Mouse (Mus musculus) heart, postnatal 0 days (tissue): ENCODE measurements around the gene Rapgef5. TPM values are rescaled to one million over a fixed set of nuclear protein-coding genes. Genes with fewer than 3 reads are reported as not detected.
A peak's percentile ranks its signal among the peaks of the same experiment; 100 is the strongest.

ENCODE experiments used
- ATAC-seq: fragments of 200-750 bp; cut with Nextera tagmentation; 2 replicates; pipeline ENCODE4 v1.8.0; 2017; ENCODE audit warnings: low read depth, moderate number of reproducible peaks, moderate library complexity; ENCODE audit not compliant: insufficient read depth
- DNase-seq: peaks from one replicate; pipeline ENCODE4 v3.0.0-alpha.2; 2016; ENCODE audit warnings: low spot score
- H3K27ac ChIP-seq: fragments of 300-500 bp; sonication (generic); 2 replicates; pipeline ENCODE4 v1.5.1; 2014; ENCODE audit warnings: low read depth, mild to moderate bottlenecking
- H3K27me3 ChIP-seq: fragments of 300-500 bp; sonication (generic); 2 replicates; pipeline ENCODE4 v1.6.1; 2014; ENCODE audit warnings: low read length, mixed read lengths; ENCODE audit not compliant: control insufficient read depth, insufficient read depth
- H3K36me3 ChIP-seq: fragments of 300-500 bp; sonication (generic); replicated peaks from 2 replicates; pipeline ENCODE4 v1.6.1; 2014; ENCODE audit warnings: low read length, mixed read lengths; ENCODE audit not compliant: control insufficient read depth, insufficient read depth
- H3K4me1 ChIP-seq: fragments of 300-500 bp; sonication (generic); 2 replicates; pipeline ENCODE4 v1.6.1; 2014; ENCODE audit warnings: antibody characterized with exemption; ENCODE audit not compliant: control insufficient read depth, insufficient read depth
- H3K4me2 ChIP-seq: fragments of 300-500 bp; sonication (generic); 2 replicates; pipeline ENCODE4 v1.6.1; 2014; ENCODE audit warnings: low read depth, mild to moderate bottlenecking, low read length, moderate library complexity
- H3K4me3 ChIP-seq: fragments of 300-500 bp; sonication (generic); 2 replicates; pipeline ENCODE4 v1.5.1; 2014; ENCODE audit warnings: low read depth, low read length
- H3K9ac ChIP-seq: fragments of 300-500 bp; sonication (generic); replicated peaks from 2 replicates; pipeline ENCODE4 v1.6.1; 2014; ENCODE audit warnings: low read depth, low read length, mixed read lengths
- H3K9me3 ChIP-seq: fragments of 300-500 bp; sonication (generic); replicated peaks from 2 replicates; pipeline ENCODE4 v1.6.1; 2016; ENCODE audit warnings: low read length; ENCODE audit not compliant: control insufficient read depth
- CTCF ChIP-seq: IDR thresholded peaks from 2 replicates; pipeline ENCODE4 v1.5.1; 2016; ENCODE audit warnings: antibody characterized with exemption, control low read depth, low read depth
- EP300 ChIP-seq: IDR thresholded peaks from 2 replicates; pipeline ENCODE4 v1.6.1; 2016; ENCODE audit warnings: antibody characterized with exemption, low read depth
- WGBS: fragments of 180-500 bp; shearing (Covaris S2); extraction: QIAGEN DNeasy Blood & Tissue Kit; methylation state at CpG from one replicate; pipeline ENCODE4 v1.1.7; 2014; 5-methylcytosine and 5-hydroxymethylcytosine counted together
- polyA plus RNA-seq: library from polyadenylated mRNA; unstranded; fragments of >200 nt; fragmentation: Nextera tagmentation; extraction: Ambion mirVana; gene quantifications from 2 replicates; pipeline ENCODE4 v1.2.1, GENCODE M21; 2015
- total RNA-seq: library from RNA; depleted of rRNA; stranded (reverse); fragments of >200 nt; gene quantifications from 2 replicates; pipeline ENCODE4 v1.2.3, GENCODE M21; 2014; ENCODE audit warnings: low replicate concordance

Rapgef5 gene
- total and polyA plus RNA-seq, 2 experiments from 2014 or later = 11.1 to 30.8 TPM

- no peak overlapping the region for H3K27ac ChIP-seq
- WGBS = 68% methylated on average over 4 of the region's 4 CpGs
- H3K9me3 ChIP-seq = no peaks in the 10 kb centered on the region
- peaks cover 33% of the 10 kb centered on the region for H3K4me1 ChIP-seq
- DNase-seq (no peak), ATAC-seq (no peak)
- H3K4me2 ChIP-seq = no peak overlapping the region
- H3K9ac ChIP-seq = no peak overlapping the region
- H3K4me3 ChIP-seq = no peak overlapping the region
- no peaks in the 10 kb centered on the region for H3K27me3 ChIP-seq
- H3K36me3 ChIP-seq = no peaks in the 10 kb centered on the region
- no peak for TF ChIP-seq EP300
- TF ChIP-seq CTCF = no peak
These were observed 29.9 kb upstream of the Rapgef5 start for GRCm38 (mm10) chr12:117486118-117487057.

DNA sequence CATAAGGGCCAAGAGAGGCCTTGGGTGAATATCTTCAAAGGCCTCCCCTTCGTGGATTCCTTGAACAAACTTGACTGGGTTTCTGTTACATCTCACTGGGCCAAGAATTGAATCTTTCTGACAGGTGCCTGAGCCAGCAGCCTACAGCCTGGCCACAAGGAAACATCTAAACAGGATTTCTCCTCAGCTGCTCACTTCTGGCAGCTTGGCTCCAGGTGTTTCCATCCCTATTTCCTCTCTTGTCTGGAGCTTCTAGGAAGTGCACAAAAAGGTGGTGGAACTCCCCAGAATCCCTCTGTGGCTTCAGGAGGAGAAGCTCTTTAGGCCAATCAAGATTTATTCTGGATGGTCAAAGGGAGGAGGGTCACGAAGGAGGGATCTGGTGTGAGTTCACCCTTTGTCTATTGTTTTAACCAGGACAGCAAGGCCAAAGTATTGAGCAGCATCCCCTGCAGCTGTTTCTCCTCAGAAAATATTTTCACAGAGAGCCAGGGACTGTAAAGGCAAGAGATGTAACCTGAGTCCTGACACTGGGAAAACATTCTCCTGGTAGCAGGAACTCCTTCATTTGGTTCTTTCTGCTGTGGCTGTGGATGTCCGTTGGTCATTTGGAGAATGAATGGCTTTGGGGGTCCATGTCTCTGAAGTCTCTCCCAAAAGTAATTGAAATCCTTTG lies 19.6 kb upstream of the Rapgef5 start:
- no peak for DNase-seq
- no peak overlapping the region for H3K9ac ChIP-seq

DNA sequence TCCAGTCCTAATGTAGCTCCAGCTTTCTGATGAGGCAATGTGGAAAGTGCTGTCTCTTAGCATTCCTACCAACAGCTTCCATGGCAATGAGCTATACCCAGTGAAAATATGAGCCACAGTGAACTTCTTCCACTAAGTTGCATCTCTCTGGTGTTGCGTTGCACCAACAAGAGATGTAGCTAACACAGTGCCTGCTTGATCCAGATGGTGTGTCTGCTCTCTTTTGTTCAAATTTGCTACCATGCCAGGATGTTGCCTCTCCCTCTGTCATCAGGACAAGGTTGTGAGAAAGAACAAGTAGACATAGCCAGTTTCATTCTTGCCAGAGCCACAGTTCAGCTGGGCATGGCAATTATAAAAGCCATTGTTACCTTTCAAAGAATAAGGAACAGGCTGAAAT lies 18.9 kb upstream of the Rapgef5 start:
- no peaks in the 10 kb centered on the region for H3K9me3 ChIP-seq
- H3K27me3 ChIP-seq = no peaks in the 10 kb centered on the region
- DNase-seq (no peak), ATAC-seq (no peak)
- H3K9ac ChIP-seq = no peak overlapping the region
- no peak for TF ChIP-seq EP300
- TF ChIP-seq CTCF = no peak
- H3K4me3 ChIP-seq = no peak overlapping the region
- no peaks in the 10 kb centered on the region for H3K36me3 ChIP-seq
- H3K4me1 ChIP-seq = no peaks in the 10 kb centered on the region
- no peak overlapping the region for H3K27ac ChIP-seq
- no peak overlapping the region for H3K4me2 ChIP-seq
- WGBS = 91% methylated on average over 1 of the region's 1 CpGs

More for the DNA sequence above, 19.6 kb upstream of the Rapgef5 start:
- Histone ChIP-seq H3K9me3 (no peaks in the 10 kb centered on the region), H3K27me3 (no peaks in the 10 kb centered on the region), H3K27ac (no peak overlapping the region), H3K4me2 (no peak overlapping the region), H3K4me1 (no peaks in the 10 kb centered on the region), H3K36me3 (no peaks in the 10 kb centered on the region), H3K4me3 (no peak overlapping the region)
- no peak for ATAC-seq
- 48% methylated on average over 3 of the region's 3 CpGs for WGBS
- TF ChIP-seq EP300 (no peak), CTCF (no peak)

DNA sequence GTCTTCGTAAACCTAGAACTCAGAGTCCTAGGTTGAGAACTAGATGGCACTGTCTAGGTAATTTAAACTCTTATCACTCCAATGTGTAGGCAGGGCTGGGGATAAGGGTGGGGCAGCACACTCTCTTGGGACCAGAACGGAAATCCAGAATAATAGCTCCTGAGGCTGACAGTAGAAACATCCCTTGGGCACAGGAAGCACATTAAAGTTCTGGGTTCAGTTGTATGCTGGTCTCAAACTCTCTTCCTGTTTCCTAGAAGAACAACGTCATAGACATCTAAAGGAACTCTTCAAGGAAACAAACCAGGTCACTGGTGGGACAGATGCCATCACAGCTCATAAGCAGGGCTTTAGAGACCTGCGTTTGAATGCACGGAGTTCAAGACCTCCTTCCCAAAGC lies 17.0 kb upstream of the Rapgef5 start:
- no peaks in the 10 kb centered on the region for H3K9me3 ChIP-seq
- DNase-seq = no peak
- no peak overlapping the region for H3K27ac ChIP-seq
- ATAC-seq = no peak
- no peak overlapping the region for H3K9ac ChIP-seq
- no peak overlapping the region for H3K4me2 ChIP-seq
- H3K36me3 ChIP-seq = no peaks in the 10 kb centered on the region
- 62% methylated on average over 5 of the region's 5 CpGs for WGBS
- no peak overlapping the region for H3K4me3 ChIP-seq
- TF ChIP-seq EP300 (no peak), CTCF (no peak)
- no peaks in the 10 kb centered on the region for H3K27me3 ChIP-seq
- no peaks in the 10 kb centered on the region for H3K4me1 ChIP-seq

DNA sequence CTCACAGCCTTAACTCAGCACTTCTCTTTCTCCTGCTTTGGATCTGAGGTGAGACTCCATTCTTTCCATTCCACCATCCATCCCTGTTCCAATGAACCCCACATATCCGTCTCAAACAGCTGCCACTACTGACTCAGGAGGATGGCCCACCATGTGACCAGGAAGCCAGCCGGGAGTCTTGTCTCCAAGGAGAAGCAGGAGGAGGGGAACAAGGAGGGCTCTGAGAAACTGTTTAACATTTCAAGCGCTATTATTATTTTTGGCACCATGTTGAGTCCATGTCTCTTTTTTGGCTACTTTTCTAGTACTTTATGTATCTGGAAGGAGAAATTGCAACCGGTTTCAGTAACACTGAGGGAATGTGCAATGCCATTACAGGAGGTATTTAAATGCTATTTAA lies 15.1 kb upstream of the Rapgef5 start:
- no peaks in the 10 kb centered on the region for H3K36me3 ChIP-seq
- no peak overlapping the region for H3K4me2 ChIP-seq
- H3K27me3 ChIP-seq = no peaks in the 10 kb centered on the region
- ATAC-seq (0 out of 2 replicates have a peak, but pooled peaks have one; percentile 41), DNase-seq (peak; percentile 49)
- H3K27ac ChIP-seq = 0 out of 2 replicates have a peak overlapping the region, but pooled peaks have one; percentile 17
- no peaks in the 10 kb centered on the region for H3K9me3 ChIP-seq
- H3K4me1 ChIP-seq = no peaks in the 10 kb centered on the region
- 42% methylated on average over 4 of the region's 4 CpGs for WGBS
- no peak overlapping the region for H3K9ac ChIP-seq
- TF ChIP-seq CTCF (no peak), EP300 (no peak)
- H3K4me3 ChIP-seq = no peak overlapping the region
